Mouse (Mus musculus): ENCODE results near the gene Gm8281. TPM values are rescaled to one million over a fixed set of nuclear protein-coding genes. Genes with fewer than 3 reads are reported as not detected.
"Not testable (repeated sequence)": the region's sequence is repeated elsewhere in the genome, so short reads cannot be mapped to it uniquely, and the experiment has no call there.

The Gm8281 gene
- polyA plus RNA-seq (2015; fragmentation: Nextera tagmentation; extraction: Ambion mirVana), result 0.56 and 1.0 TPM in 2 replicates

- H3K9ac ChIP-seq, result peak within 1 kb of the TSS; percentile 56
- not testable (repeated sequence) for ATAC-seq (ENCODE audit: low FRiP score, low read depth); H3K4me1 ChIP-seq; H3K36me3 ChIP-seq; H3K9me3 ChIP-seq; H3K27me3 ChIP-seq; H3K27ac ChIP-seq
- peak within 1 kb of the TSS; percentile 71 for H3K4me2 ChIP-seq (replicated peaks)
- H3K4me3 ChIP-seq, result peak within 1 kb of the TSS; percentile 45
- 2% methylated on average over 31 of the region's 63 CpGs for WGBS
Measured at GRCm38 (mm10) chr14:5070611-5071490, at the start of gene Gm8281. Gene Gm8281 (plus strand): TSS chr14:5071040.

DNA sequence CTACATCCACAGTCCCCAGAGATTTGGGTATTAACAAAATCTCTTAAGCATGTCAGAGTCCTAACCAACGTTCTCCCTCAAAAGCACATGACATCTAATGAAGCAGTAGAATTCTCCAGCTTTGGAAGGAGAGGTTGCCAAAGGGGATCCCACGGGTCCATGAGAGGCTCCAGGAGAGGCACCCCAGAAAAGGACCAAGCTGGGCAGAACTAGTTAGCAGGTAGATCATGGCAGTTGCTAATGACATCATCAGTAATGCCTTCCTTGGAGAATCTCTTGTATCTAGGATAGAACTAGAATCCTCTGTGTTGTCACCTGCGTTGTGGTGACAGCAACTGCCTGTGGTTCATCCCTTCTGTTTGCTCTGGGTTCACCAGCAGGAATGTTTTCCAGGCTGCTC lies 20.5 kb upstream of the Gm8281 start, which contains the start of gene 4930555G01Rik:
4930555G01Rik (plus strand) TSS at position 301 of the 400 bp plus-strand sequence.
- H3K9me3 ChIP-seq, result not testable (repeated sequence)

DNA sequence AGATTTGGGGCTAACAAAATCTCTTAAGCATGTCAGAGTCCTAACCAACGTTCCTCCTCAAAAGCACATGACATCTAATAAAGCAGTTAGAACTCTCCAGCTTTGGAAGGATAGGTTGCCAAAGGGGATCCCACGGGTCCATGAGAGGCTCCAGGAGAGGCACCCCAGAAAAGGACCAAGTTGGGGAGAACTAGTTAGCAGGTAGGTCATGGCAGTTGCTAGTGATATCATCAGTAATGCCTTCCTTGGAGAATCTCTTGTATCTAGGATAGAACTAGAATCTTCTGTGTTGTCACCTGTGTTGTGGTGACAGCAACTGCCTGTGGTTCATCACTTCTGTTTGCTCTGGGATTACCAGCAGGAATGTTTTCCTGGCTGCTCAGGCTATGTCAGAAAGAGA lies 60.4 kb downstream of the Gm8281 start, which contains the start of gene Gm8279:
Gm8279 (plus strand) TSS at position 301 of the 400 bp plus-strand sequence.
- H3K4me1 ChIP-seq; H3K27me3 ChIP-seq; H3K9me3 ChIP-seq; H3K27ac ChIP-seq; H3K4me2 ChIP-seq (replicated peaks); ATAC-seq (ENCODE audit: low FRiP score, low read depth); H3K36me3 ChIP-seq; H3K4me3 ChIP-seq; H3K9ac ChIP-seq: not testable (repeated sequence)
- WGBS, result 70% methylated on average over 2 of the region's 2 CpGs

More for the DNA sequence above, 20.5 kb upstream of the Gm8281 start, which contains the start of gene 4930555G01Rik:
- H3K36me3 ChIP-seq; H3K9ac ChIP-seq; ATAC-seq (ENCODE audit: low FRiP score, low read depth); H3K4me2 ChIP-seq (replicated peaks); H3K27me3 ChIP-seq; H3K4me3 ChIP-seq; H3K4me1 ChIP-seq; H3K27ac ChIP-seq: not testable (repeated sequence)
- no CpG with 5 or more reads among the region's 3 CpGs for WGBS

Other genes with a start within 250 kb of the Gm8281 start
- not detected in 2 replicates for gene Gm3269, start 232.9 kb upstream of the Gm8281 start, polyA plus RNA-seq (2015; fragmentation: Nextera tagmentation; extraction: Ambion mirVana)
- 0.34 and 0.57 TPM in 2 replicates for gene Gm3264, start 215.5 kb upstream of the Gm8281 start, polyA plus RNA-seq (2015; fragmentation: Nextera tagmentation; extraction: Ambion mirVana)
- gene Gm3278, start 178.6 kb upstream of the Gm8281 start, polyA plus RNA-seq (2015; fragmentation: Nextera tagmentation; extraction: Ambion mirVana), result not detected in 2 replicates
- gene Gm8297, start 87.1 kb upstream of the Gm8281 start, polyA plus RNA-seq (2015; fragmentation: Nextera tagmentation; extraction: Ambion mirVana), result not detected in 2 replicates
- not detected in 2 replicates for gene Gm3298, start 55.1 kb upstream of the Gm8281 start, polyA plus RNA-seq (2015; fragmentation: Nextera tagmentation; extraction: Ambion mirVana)
- not detected in 2 replicates for gene 4930555G01Rik, start 20.4 kb upstream of the Gm8281 start, polyA plus RNA-seq (2015; fragmentation: Nextera tagmentation; extraction: Ambion mirVana)
- not detected in 2 replicates for gene Gm8279, start 60.5 kb downstream of the Gm8281 start, polyA plus RNA-seq (2015; fragmentation: Nextera tagmentation; extraction: Ambion mirVana)
- gene Gm3317, start 93.5 kb downstream of the Gm8281 start, polyA plus RNA-seq (2015; fragmentation: Nextera tagmentation; extraction: Ambion mirVana), result not detected in 2 replicates
- not detected in 2 replicates for gene Gm8271, start 114.8 kb downstream of the Gm8281 start, polyA plus RNA-seq (2015; fragmentation: Nextera tagmentation; extraction: Ambion mirVana)
- not detected in 2 replicates for gene Gm3526, start 189.5 kb downstream of the Gm8281 start, polyA plus RNA-seq (2015; fragmentation: Nextera tagmentation; extraction: Ambion mirVana)